Mouse (Mus musculus): ENCODE results near the gene Mitf. TPM values are rescaled to one million over a fixed set of nuclear protein-coding genes. Genes with fewer than 3 reads are reported as not detected.

The Mitf gene
- polyA plus RNA-seq, 1 experiment from 2014 or later = 1.0 TPM

- H3K9me3 ChIP-seq = no peaks in the 10 kb centered on the region
- H3K4me2 ChIP-seq = no peak overlapping the region
- no peaks in the 10 kb centered on the region for H3K36me3 ChIP-seq (replicated peaks)
- no peak overlapping the region for H3K9ac ChIP-seq
- peaks cover 4% of the 10 kb centered on the region for H3K4me1 ChIP-seq
- no peak overlapping the region for H3K27ac ChIP-seq
- no peak overlapping the region for H3K4me3 ChIP-seq (replicated peaks)
- no peak for ATAC-seq (ENCODE audit: low FRiP score)
- WGBS = 93% methylated on average over 3 of the region's 3 CpGs
- peaks cover 3% of the 10 kb centered on the region for H3K27me3 ChIP-seq
Measured at GRCm38 (mm10) chr6:97924221-97924620, 117.4 kb downstream of the Mitf start.

DNA sequence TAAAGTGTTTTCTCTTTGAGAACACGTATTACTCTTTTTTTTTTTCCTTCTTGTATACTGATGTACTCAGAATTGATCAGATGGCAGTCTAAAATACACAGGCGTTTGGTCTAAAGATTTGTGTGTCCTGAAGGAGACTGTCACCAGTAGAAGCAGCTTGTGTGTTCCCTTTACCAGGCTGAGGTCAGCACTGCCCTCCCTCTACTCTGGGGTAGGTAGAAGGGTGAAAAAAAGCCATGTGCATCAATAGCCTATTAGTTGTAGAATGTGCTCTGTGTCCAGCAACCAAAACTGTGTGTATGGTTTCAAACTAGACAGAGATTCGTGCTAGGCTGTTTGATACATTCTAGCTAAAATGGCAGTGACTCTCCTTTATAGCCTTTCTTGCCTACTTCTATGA, 122.2 kb downstream of the Mitf start:
- 68% methylated on average over 3 of the region's 3 CpGs for WGBS
- Histone ChIP-seq H3K27ac (no peak overlapping the region), H3K9me3 (no peaks in the 10 kb centered on the region), H3K27me3 (peaks cover 23% of the 10 kb centered on the region), H3K4me2 (no peak overlapping the region), H3K9ac (no peak overlapping the region), H3K4me1 (no peaks in the 10 kb centered on the region), H3K4me3 (replicated peaks) (no peak overlapping the region), H3K36me3 (replicated peaks) (no peaks in the 10 kb centered on the region)
- no peak for ATAC-seq (ENCODE audit: low FRiP score)

DNA sequence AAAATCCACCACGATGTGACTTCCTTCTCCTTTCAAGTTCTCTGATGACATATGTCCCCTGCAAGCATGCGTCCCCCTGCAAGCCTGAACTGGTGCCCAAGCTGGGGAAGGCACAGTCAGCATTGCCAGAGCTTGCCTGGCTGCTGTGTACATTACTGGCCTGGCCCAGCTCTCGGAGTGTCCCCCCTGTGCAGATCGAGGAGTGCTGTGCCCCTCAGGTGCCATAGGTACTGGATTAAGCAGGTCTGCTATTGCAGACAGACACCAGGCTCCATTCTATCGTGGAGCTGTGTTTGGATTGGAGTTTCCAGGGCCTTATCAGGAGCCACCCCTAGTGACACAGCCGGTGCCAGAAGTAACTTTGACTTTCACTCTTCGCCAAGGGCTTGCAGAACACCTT, 122.6 kb downstream of the Mitf start:
- WGBS = 75% methylated on average over 7 of the region's 7 CpGs
- Histone ChIP-seq H3K9ac (no peak overlapping the region), H3K27me3 (peaks cover 26% of the 10 kb centered on the region), H3K36me3 (replicated peaks) (no peaks in the 10 kb centered on the region), H3K9me3 (no peaks in the 10 kb centered on the region), H3K4me3 (replicated peaks) (no peak overlapping the region), H3K27ac (no peak overlapping the region), H3K4me1 (no peaks in the 10 kb centered on the region), H3K4me2 (no peak overlapping the region)
- no peak for ATAC-seq (ENCODE audit: low FRiP score)

DNA sequence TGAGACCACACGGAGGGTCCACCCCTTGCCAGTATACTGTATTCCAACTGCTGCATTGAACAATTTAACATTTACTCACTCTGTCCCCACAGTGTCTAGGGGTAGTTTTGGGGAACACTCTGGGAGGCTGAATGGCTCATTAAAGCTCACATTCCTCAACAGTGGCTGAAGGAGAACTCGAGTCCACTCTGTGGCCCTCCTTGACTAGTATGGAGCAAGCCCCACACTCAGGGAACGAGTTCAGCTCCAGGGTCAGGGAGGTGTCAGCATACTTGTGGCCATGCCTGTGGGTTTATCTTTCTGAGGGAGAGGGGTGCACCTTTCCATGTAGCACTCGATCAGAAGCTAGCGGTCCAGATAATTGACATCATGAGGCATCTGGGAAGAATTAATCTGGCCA, 130.3 kb downstream of the Mitf start:
- no peak for ATAC-seq (ENCODE audit: low FRiP score)
- WGBS = 49% methylated on average over 5 of the region's 5 CpGs
- H3K4me2 ChIP-seq = no peak overlapping the region
- no peak overlapping the region for H3K4me3 ChIP-seq (replicated peaks)
- H3K4me1 ChIP-seq = peaks cover 30% of the 10 kb centered on the region
- no peaks in the 10 kb centered on the region for H3K36me3 ChIP-seq (replicated peaks)
- no peak overlapping the region for H3K9ac ChIP-seq
- no peaks in the 10 kb centered on the region for H3K9me3 ChIP-seq
- H3K27ac ChIP-seq = no peak overlapping the region
- H3K27me3 ChIP-seq = peaks cover 34% of the 10 kb centered on the region

DNA sequence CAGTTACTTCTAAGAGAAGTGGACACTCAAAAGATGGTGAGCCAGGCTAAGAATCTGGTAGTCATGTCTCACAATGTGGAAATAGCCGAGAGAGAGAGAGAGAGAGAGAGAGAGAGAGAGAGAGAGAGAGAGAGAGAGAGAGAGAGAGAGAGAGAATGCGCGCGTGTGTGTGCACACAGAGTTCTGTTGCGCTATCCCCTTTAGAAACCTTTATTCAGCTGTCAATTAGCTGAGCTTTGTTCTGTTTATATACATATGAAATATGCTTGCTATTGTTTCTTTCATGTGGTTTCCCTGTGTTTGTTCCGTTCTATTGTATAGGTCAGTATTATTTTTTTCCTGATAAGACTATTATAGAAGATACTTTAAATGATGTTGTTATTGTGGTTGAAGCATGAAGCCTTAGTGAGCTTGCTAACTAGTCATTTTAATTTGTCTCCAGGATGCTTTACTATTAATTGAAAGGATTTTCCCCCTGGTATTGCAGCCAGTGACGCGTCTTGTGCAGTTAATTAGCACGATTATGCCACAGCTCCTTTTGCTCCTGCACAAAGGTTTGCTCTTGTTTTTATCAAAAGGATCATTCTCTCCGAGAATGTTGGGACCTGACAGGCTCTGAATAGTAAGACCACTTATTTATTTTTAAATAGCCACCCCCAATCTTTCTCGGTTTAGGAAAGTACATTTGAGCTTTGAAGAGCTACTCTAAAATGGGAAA, 131.2 kb downstream of the Mitf start:
- H3K9me3 ChIP-seq = no peaks in the 10 kb centered on the region
- H3K9ac ChIP-seq = no peak overlapping the region
- H3K36me3 ChIP-seq (replicated peaks) = no peaks in the 10 kb centered on the region
- peak overlapping the region; percentile 40 for H3K4me2 ChIP-seq
- 0 out of 2 replicates have a peak overlapping the region, but pooled peaks have one; percentile 31 for H3K27ac ChIP-seq
- peaks cover 30% of the 10 kb centered on the region for H3K4me1 ChIP-seq
- WGBS = 13% methylated on average over 11 of the region's 11 CpGs
- no peak overlapping the region for H3K4me3 ChIP-seq (replicated peaks)
- H3K27me3 ChIP-seq = peaks cover 32% of the 10 kb centered on the region
- ATAC-seq (ENCODE audit: low FRiP score) = peak; percentile 71; the same call in 1 of the 2 replicates

DNA sequence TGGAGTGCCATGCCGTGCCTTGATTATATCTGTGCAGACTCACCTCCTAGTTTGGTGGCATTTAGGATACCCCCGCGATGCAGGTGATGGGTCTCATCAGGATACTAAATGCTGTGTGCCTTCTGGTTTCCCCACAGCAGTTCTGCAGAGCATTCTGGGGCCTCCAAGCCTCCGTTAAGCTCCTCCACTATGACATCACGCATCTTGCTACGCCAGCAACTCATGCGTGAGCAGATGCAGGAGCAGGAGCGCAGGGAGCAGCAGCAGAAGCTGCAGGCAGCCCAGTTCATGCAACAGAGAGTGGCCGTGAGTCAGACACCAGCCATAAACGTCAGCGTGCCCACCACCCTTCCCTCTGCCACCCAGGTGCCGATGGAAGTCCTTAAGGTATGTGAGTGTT, 134.1 kb downstream of the Mitf start:
- no peak overlapping the region for H3K9ac ChIP-seq
- H3K36me3 ChIP-seq (replicated peaks) = no peaks in the 10 kb centered on the region
- peaks cover 30% of the 10 kb centered on the region for H3K4me1 ChIP-seq
- H3K27me3 ChIP-seq = peaks cover 41% of the 10 kb centered on the region
- peak; percentile 36; the same call in 1 of the 2 replicates for ATAC-seq (ENCODE audit: low FRiP score)
- H3K9me3 ChIP-seq = no peaks in the 10 kb centered on the region
- 47% methylated on average over 12 of the region's 12 CpGs for WGBS
- peak overlapping the region; percentile 29; the same call in 1 of the 2 replicates for H3K4me2 ChIP-seq
- no peak overlapping the region for H3K4me3 ChIP-seq (replicated peaks)
- no peak overlapping the region for H3K27ac ChIP-seq

DNA sequence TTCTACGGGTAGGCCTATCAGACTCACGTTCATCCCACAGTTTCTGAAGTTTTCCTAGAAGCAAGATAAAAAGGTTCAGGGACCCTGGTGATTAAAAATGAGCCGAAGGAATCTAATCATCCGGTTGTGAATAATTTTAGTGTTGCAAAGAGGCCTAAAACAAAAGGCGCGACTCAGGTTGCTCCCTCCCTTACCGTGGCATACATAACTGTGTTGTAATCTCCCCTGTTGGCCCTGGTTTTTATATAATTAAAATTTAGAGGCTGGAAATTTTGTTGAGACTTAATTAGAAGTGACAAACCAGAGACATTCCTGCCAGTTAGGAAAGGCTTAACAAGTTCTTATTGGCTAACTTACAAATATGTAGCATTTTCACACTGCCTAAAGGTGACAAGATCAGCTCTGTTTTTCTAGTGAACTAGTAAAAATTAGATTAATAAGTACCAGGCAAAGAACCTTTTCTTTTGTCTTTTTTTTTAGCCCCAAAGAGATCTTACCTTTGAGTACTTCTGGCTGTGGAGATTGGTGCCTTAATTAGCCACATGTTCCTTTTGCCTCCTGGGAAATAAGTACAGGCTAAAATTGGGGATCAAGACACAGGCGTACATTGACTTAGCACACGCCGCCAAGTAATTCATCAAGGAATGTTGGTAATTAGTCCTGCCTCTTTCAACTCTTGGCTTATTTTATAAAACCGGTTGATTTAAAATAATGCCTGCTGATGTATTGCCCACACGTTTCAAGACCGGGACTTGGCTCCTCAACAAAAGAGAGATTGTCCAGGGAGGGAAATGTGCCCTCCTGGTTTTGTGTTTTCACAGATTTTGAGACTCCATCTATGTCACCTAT, 143.4 kb downstream of the Mitf start:
- ATAC-seq (ENCODE audit: low FRiP score) = 0 out of 2 replicates have a peak, but pooled peaks have one; percentile 53
- no peak overlapping the region for H3K4me2 ChIP-seq
- WGBS = 28% methylated on average over 13 of the region's 13 CpGs
- peaks cover 11% of the 10 kb centered on the region; the same call in 1 of the 2 replicates for H3K4me1 ChIP-seq
- H3K27ac ChIP-seq = no peak overlapping the region
- H3K9me3 ChIP-seq = no peaks in the 10 kb centered on the region
- no peaks in the 10 kb centered on the region for H3K36me3 ChIP-seq (replicated peaks)
- H3K4me3 ChIP-seq (replicated peaks) = no peak overlapping the region
- H3K9ac ChIP-seq = no peak overlapping the region
- H3K27me3 ChIP-seq = peaks cover 42% of the 10 kb centered on the region

DNA sequence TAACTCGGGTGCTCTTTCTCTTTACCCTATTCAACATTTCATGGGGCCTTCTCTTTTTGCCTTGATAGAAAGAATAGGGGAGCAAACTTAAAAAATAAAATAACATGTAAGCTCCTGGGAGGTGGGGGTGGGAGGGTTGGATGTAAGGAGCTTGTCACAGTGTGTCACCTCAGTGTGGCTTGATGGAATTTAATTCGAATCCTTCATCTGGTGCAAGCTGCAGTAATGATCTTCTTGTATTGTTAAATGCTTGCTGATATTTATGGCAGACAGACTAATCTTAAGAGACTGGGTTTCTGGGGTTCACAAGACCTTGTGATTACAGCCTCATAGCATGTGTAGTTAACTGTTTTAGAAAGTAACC, 144.0 kb downstream of the Mitf start:
- Histone ChIP-seq H3K4me3 (replicated peaks) (no peak overlapping the region), H3K4me1 (peaks cover 11% of the 10 kb centered on the region; the same call in 1 of the 2 replicates), H3K27me3 (peaks cover 38% of the 10 kb centered on the region), H3K9ac (no peak overlapping the region), H3K27ac (0 out of 2 replicates have a peak overlapping the region, but pooled peaks have one; percentile 21), H3K36me3 (replicated peaks) (no peaks in the 10 kb centered on the region), H3K4me2 (0 out of 2 replicates have a peak overlapping the region, but pooled peaks have one; percentile 1), H3K9me3 (no peaks in the 10 kb centered on the region)
- no peak for ATAC-seq (ENCODE audit: low FRiP score)
- WGBS = 16% methylated on average over 2 of the region's 2 CpGs

DNA sequence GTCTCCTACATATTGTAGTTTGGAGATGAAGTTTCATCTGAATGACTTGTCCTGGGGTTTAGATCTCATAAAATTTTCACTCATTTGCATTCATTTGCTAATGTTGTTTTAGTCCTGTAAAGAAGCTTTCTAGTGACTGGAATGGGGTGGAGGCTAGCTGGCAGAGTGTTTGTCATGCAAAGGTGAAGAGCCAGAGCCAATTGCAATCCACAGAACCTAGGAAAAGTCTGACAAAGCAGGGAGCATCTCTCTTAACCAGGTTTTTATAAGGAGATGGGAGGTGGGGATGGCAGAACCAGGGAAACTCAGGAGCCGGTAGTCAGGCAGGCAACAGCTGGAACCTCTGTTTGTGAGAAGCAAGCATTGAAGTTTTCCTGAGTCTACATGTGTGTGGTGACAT, 144.9 kb downstream of the Mitf start:
- Histone ChIP-seq H3K4me3 (replicated peaks) (no peak overlapping the region), H3K4me2 (no peak overlapping the region), H3K9ac (no peak overlapping the region), H3K9me3 (no peaks in the 10 kb centered on the region), H3K27ac (no peak overlapping the region), H3K27me3 (peaks cover 33% of the 10 kb centered on the region), H3K4me1 (peaks cover 11% of the 10 kb centered on the region; the same call in 1 of the 2 replicates), H3K36me3 (replicated peaks) (no peaks in the 10 kb centered on the region)
- 64% methylated on average over 1 of the region's 1 CpGs for WGBS
- ATAC-seq (ENCODE audit: low FRiP score) = no peak

- no peak overlapping the region for H3K4me2 ChIP-seq
- peaks cover 23% of the 10 kb centered on the region for H3K27me3 ChIP-seq
- peaks cover 11% of the 10 kb centered on the region; the same call in 1 of the 2 replicates for H3K4me1 ChIP-seq
- no peaks in the 10 kb centered on the region for H3K9me3 ChIP-seq
- H3K4me3 ChIP-seq (replicated peaks) = no peak overlapping the region
- WGBS = 75% methylated on average over 8 of the region's 8 CpGs
- no peak for ATAC-seq (ENCODE audit: low FRiP score)
- H3K9ac ChIP-seq = no peak overlapping the region
- no peaks in the 10 kb centered on the region for H3K36me3 ChIP-seq (replicated peaks)
- no peak overlapping the region for H3K27ac ChIP-seq
Measured at GRCm38 (mm10) chr6:97952845-97953244, 146.0 kb downstream of the Mitf start.

DNA sequence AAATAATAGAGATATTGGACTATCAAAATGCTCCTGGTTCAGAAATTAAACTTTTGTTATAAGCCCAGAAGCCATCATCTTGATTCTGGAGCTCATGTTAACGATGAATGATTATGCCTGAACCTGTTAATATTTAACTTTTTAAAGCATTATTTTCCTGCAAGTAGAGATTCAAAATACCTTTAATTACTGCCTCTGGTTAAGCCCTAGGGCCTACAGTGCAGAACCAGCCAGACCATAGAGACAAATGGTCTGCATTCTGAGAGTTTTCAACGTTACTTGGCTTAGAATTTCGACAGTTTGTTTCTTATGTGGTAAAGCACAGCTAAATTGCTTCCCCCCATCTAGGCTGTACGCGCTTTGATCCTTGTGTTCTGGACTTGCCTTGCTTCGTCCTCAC, 149.3 kb downstream of the Mitf start:
- peaks cover 12% of the 10 kb centered on the region; the same call in 1 of the 2 replicates for H3K27me3 ChIP-seq
- WGBS = 87% methylated on average over 6 of the region's 6 CpGs

DNA sequence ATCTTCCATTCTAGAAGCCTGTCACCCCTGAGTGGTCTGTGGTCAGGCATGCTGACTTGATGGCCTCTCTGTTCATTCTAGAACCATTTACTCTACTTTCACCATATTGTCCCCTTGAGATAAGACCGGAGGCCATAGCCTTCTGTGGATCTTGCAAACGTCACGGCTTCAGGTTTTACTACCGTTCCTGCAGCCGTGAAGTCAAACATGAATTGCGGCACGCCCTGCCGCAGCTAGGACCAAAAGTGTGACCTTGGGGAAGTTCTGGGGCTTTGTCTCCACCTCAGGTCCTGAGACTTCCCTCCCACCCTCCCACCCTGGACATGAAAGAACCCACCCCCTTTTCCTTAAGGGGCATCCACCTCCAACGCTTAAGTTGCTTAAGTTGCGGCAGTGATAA, 149.8 kb downstream of the Mitf start:
- Histone ChIP-seq H3K9me3 (no peaks in the 10 kb centered on the region), H3K4me1 (no peaks in the 10 kb centered on the region), H3K4me2 (no peak overlapping the region), H3K9ac (no peak overlapping the region), H3K4me3 (replicated peaks) (no peak overlapping the region), H3K36me3 (replicated peaks) (no peaks in the 10 kb centered on the region), H3K27ac (no peak overlapping the region), H3K27me3 (peaks cover 12% of the 10 kb centered on the region; the same call in 1 of the 2 replicates)
- ATAC-seq (ENCODE audit: low FRiP score) = no peak
- WGBS = 91% methylated on average over 10 of the region's 10 CpGs

More for the DNA sequence above, 149.3 kb downstream of the Mitf start:
- Histone ChIP-seq H3K27ac (no peak overlapping the region), H3K4me3 (replicated peaks) (no peak overlapping the region), H3K4me2 (no peak overlapping the region), H3K9me3 (no peaks in the 10 kb centered on the region), H3K9ac (no peak overlapping the region), H3K4me1 (peaks cover 3% of the 10 kb centered on the region; the same call in 1 of the 2 replicates), H3K36me3 (replicated peaks) (no peaks in the 10 kb centered on the region)
- ATAC-seq (ENCODE audit: low FRiP score) = no peak

All from forebrain, embryonic 12.5 days (tissue).